Mouse (Mus musculus) lung, postnatal 10 days (tissue): ENCODE results near the gene Mpdu1.
"Not testable (repeated sequence)": the region's sequence is repeated elsewhere in the genome, so short reads cannot be mapped to it uniquely, and the experiment has no call there.

Experiments used
- DNase-seq: peaks from one replicate; pipeline ENCODE4 v3.0.0; 2021

Gene Mpdu1

GRCm38 (mm10) chr11:69662213-69662966, at the start of gene Mpdu1:
TSS of gene Mpdu1 (minus strand) at chr11:69662642.
- DNase-seq: peak; percentile 98

GRCm38 (mm10) chr11:69711082-69711481, 48.6 kb upstream of the Mpdu1 start:
- no peak for DNase-seq

- no peak for DNase-seq
Measured at GRCm38 (mm10) chr11:69710470-69710869, 48.0 kb upstream of the Mpdu1 start.

DNA sequence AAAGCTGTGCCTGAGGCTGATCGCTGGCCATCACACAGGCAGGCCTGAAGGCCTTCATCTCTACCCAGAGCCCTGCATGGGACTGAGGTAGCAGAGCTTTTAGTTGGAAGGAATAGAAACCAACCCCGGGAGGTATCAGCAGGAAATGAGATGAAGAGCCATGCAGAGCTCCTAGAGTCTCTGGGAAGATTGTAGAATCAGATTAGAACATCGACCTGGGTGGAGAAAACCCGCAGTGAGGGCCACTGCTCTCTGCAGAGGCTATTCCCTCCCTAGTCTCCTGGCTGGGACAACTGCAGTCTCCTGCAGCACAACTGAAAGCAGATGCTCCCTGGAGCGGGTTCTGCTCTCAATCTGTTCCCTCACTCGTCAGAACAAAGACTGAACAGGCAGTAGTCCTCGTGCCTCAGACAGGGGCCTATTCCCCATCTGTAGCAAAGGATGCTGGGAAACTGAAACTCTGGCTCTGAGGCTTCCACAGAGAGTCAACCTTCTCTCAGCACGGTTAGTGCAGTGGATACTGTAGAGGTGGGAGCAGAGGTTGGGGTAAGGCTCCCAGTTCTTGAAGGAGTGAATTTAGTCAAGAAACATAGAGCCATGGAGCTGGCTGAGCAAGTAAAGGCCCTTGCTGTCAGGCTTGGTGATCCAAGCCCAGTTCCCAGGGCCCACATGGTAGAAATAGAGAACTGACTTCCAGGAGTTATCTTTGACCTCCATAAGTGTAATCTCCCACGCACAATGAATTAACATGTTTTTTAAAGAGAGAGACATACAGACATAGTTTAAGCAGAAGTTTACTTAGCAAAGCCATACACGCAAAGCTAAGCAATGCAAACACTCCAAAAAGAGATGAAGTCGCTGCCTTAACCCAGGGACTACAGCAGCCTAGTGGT, 47.4 kb upstream of the Mpdu1 start:
- DNase-seq: no peak

DNA sequence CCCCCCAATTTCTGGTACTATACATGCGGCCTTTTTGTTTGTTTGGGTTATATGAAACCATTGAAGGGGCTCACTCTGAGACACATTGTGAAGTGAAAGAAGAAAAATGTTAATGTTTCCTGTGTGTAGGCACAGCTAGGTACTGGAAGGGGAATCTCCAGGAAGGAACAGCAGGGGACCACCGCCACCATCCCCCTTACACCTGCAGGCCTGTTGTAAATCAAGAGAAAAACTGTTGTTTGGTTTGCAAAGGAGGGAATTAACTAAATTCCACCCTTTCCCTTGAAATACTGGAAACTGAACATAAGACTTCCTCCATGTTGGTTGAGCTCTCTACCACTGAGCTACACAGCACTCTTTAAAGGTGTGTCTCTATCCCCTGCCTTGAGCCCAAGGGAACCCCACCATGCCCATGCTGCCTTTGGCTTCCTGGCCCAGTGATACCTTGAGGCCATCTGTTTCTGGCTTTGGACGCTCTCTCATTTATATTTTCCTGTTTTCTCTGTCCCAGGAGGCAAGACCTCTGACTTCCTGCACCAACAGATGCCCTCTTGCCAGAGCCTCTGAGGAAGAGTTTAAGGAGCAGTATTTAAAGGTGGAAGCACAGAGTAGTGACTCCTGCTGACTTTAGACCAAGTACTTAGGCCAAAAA, 46.3 kb upstream of the Mpdu1 start:
- no peak for DNase-seq

DNA sequence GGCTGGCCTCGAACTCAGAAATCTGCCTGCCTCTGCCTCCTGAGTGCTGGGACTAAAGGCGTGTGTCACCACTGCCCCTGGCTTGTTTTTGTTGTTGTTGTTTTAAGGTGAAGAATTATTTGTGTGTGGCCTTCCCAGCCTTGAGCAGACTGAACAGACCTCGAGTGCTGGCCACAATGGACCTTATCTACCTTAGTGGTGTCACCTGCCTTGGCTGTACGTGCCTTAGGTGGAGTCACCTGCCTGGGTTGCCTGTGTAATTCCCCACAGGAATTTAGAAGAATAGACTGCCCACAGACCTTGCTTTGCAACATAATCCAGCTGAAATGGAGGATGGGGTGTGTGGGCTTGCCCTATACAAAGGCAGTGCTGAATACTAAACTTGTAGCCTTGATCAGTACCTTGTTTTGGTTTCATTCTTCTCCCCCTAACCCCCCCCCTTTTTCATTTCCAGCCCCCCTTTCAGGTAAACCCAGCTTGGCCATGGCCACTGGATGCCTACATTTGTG, 45.5 kb upstream of the Mpdu1 start:
- DNase-seq: no peak

DNA sequence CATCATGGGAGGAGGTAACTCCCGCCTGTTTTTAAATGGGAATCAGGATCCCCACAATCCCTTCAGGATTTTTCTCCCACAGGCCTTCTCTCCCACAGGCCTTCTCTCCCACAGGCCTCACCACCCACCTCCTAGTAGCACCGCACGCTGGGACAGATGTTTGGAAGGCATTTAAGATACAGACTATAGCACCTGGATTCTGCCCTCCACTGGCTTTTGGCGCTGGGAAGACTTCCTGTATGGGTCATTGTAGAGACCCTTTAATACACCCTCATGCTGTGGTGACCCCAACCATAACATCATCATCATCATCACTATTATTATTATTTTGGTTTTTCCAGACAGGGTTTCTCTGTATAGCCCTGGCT, 45.0 kb upstream of the Mpdu1 start:
- no peak for DNase-seq

DNA sequence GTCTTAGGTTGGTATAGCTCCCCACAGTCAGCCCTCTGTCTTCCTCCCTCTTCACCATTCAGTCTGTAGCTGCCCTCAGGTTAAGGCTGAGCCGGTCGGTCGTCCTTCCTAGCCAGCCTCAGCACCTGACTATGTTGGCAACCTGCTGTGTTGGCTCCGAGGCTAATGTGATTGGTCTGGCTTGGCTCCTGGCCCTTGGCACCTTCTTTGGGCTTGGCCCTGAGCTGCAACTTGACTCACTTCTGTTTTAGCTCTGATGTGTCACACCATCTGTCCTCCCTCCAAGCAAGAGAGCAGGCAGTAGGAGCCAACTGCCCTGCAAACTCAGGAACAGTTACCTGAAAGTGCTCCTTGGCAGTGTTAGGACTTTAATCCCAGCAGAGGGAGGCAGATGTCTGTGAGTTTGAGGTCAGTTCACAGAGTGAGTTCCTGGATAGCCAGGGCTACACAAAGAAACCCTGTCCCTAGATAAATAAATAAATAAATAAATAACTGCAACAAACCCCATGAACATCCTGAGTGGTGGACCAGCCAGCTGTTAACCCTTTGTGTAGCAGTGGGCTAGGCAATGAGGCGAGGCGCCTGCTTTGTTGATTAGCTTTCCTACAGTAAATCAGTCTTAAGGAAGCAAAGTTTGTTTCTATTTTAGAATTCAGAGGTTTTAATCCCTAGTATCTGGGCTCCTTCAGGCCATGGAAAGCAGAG, 44.5 kb upstream of the Mpdu1 start:
- no peak for DNase-seq

DNA sequence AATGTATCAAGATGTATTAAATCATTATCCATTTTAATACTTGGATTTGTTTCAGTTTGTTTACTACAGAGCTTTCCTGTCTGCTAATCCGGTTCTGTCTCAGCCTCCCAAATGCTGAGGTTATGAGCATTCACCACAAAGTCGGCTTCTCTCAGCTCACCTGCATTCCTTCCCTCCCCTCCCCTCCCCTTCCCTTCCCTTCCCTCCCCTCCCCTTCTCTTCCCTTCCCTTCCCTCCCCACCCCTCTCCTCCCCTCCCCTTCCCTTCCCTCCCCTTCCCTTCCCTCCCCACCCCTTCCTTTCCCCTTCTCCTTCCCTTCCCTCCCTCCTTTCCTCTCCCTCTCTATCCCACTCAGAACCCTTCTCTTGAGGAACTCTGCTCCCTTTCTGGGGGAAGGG, 42.2 kb upstream of the Mpdu1 start:
- no peak for DNase-seq

GRCm38 (mm10) chr11:69703814-69704612, 41.6 kb upstream of the Mpdu1 start:
- no peak for DNase-seq

DNA sequence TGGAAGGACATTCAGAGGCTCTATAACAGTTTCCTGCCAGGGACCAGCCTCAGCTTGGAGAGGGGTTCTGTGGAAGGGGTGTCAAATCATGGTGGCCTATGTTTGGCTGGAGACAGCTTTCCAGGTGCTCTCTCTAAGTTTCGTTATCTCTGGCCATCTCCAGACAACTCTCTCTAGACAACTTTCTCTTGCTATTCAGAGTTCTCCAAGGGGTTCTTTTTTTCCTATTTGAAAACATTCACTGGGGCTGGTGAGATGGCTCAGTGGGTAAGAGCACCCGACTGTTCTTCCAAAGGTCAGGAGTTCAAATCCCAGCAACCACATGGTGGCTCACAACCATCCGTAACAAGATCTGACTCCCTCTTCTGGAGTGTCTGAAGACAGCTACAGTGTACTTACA, 40.9 kb upstream of the Mpdu1 start:
- DNase-seq: not testable (repeated sequence)

DNA sequence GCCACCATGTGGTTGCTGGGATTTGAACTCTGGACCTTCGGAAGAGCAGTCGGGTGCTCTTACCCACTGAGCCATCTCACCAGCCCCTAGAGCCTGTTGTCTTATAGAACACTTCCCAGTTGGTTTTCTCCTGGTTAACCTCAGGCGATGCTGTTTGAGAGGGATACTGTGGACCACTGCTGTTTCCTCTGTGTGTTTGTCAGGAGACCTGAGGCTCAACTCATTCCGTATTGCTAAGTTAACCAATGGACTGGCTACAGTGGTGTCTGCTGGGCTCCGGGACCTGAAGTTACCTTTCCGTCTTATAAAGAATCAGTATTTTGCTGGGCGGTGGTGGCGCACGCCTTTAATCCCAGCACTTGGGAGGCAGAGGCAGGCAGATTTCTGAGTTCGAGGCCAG, 40.4 kb upstream of the Mpdu1 start:
- not testable (repeated sequence) for DNase-seq

GRCm38 (mm10) chr11:69699595-69699994, 37.2 kb upstream of the Mpdu1 start:
- DNase-seq: no peak

DNA sequence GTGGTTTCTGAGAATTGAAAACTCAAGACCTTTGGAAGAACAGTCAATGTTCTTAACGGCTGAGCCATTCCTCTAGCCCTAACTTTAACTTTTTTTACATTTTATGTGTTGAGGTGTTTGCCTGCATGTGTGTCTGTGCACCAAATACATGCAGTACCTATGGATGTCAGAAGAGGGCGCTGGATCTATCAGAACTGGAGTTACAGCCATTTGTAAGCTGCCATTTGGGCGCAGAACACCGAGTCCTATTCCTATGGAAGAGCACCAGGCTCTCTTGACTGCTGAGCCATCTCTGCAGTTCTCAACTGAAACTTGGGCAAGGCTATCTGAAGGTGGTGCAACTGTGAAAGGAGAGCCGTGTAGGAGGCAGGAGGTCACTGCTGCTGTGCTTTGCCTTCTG, 36.1 kb upstream of the Mpdu1 start:
- no peak for DNase-seq

- DNase-seq: no peak
Measured at GRCm38 (mm10) chr11:69697396-69697795, 35.0 kb upstream of the Mpdu1 start.

DNA sequence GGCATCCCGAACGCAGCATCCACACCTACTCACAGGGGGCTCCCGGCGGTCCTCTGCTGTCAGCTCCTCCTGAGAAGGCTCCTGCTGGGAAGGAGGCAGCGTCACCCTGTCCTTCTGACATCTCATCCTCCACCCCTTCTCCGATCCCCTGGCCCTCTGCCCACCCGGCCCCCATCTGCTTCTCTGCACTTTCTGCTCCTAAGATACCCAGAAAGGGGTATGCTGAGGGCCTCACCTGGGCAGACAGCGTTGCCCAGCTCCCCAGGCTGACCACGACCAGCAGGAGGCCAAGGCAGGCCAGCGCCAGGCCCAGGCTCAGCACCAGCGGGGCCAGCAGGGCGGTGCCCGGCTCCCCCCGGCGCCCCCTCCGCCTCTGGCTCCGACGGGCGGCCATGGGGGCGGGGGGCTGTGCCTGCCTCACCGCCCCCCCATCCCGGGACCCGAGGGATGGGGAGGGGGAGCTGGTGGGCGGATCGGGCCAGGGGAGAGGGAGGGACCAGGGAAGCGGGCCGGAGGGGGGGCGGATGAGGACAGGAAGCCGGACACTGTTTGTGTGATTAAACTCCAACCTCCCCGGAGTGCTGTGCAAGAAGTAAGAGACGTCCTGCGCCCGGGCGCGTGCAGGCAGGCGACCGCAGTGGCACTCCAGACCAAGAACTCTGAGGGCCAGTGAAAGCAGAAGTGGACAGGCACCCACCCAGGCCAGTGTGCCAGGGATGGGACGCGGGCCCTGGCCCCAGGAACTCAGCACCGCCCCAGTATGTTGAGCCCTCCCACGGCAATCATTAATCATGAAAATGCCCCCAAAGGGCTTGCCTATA, 33.1 kb upstream of the Mpdu1 start, which contains the start of the genes Tnfsf12 and Tnfsfm13:
Gene Tnfsf12, minus strand, starts transcription at position 489 of the 821 bp plus-strand sequence.
Gene Tnfsfm13, minus strand, starts transcription at position 738 of the 821 bp plus-strand sequence.
- DNase-seq: peak; percentile 90

- DNase-seq: no peak
Measured at GRCm38 (mm10) chr11:69695046-69695360, 32.6 kb upstream of the Mpdu1 start.

DNA sequence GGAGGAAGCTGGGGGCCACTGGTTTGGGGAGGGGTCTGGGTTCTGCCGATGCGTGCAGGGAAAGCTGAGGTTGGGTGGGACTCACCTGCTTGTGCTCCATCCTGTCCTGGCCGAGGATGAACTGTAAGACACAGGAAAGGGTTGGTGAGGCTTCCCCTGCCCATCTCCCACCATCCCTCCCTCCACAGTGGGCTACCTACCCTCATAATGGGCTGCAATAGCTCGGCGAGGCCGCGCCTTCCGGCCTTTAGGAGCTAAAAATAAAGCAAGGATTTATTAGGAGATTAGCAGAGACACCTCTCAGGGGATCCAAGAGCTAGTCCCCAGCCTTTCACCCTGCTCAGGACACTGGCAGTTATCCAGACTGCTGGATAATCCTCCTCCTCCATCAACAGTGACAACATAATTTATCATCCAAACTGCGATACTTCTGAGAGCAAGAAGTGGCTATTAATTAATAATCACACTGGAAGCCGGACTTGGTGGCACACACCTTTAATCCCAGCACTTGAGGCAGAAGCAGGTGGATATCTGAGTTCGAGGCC, 31.1 kb upstream of the Mpdu1 start:
- no peak for DNase-seq

DNA sequence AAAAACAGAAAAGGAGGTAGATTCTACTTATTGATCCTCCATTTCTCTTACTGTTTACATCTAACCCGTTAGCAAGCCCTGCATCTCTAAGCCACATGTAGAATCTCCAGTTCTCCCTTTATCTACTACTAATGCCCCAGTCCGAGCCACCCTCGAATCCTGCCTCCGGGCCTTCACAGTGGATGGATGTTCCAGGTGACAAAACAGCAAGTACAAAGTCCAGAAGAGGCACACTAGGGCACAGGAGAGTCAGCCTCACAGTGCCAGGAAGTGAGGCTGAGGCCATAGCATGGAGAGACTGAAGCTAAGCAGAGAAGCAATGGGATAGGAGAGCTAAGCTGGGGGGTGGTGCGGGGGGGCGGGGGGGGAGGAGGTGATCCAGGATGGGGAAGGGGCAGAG, 30.4 kb upstream of the Mpdu1 start:
- no peak for DNase-seq

DNA sequence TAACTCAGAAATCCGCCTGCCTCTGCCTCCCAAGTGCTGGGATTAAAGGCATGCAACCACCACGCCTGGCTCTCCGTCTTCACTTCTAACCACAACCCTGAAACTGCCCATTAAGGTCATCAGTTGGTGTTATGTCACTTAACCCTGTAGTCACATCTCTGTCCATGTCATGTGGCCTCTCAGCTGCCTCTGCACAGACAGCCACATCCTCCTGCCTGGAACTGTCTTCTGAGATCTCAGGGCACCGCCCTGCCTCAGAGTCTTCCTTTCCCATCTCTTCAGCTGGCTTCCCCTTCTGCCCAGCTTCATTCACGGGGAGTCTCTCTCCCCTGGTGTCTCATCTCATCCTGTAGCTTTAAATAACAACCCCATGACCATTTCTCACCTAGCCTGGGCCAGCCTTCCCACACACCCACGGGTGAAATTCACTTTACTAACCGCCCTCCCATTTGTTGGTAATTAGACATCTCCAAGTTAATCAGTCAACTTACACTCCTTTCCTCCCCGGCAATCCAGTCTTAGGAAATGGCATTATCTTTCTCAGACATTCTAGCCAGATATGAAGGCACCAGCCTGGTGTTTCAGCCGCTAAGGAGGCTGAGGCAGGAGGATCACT, 29.9 kb upstream of the Mpdu1 start:
- DNase-seq: no peak
